Mouse (Mus musculus) layer of hippocampus, postnatal 36 days (tissue): ENCODE results near the gene Notch4. TPM values are rescaled to one million over a fixed set of nuclear protein-coding genes. Genes with fewer than 3 reads are reported as not detected.

Experiments
- DNase-seq, 2 experiments: peaks; one replicate each; pipeline ENCODE4 v3.0.0; 2022
- total RNA-seq, 2 experiments: library from RNA; stranded (reverse); gene quantifications; 2 replicates each; pipeline ENCODE4 v1.2.3; 2021

Notch4 gene
- total RNA-seq, 2 experiments from 2014 or later = 7.0 to 11.5 TPM

DNA sequence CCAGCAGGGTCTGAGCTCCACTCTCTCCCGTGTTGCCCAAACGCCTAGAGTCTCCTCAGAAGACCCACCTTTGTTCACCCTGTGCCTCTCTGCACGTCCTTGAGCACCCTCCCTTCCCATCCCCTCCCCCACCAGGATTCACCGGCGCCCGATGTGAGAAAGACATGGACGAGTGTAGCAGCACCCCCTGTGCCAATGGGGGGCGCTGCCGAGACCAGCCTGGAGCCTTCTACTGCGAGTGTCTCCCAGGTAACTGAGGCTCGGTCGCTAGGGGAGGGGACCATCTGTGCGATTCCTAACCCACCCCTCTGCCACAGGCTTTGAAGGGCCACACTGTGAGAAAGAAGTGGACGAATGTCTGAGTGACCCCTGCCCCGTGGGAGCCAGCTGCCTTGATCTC, 8.3 kb downstream of the Notch4 start:
- no peak for DNase-seq

DNA sequence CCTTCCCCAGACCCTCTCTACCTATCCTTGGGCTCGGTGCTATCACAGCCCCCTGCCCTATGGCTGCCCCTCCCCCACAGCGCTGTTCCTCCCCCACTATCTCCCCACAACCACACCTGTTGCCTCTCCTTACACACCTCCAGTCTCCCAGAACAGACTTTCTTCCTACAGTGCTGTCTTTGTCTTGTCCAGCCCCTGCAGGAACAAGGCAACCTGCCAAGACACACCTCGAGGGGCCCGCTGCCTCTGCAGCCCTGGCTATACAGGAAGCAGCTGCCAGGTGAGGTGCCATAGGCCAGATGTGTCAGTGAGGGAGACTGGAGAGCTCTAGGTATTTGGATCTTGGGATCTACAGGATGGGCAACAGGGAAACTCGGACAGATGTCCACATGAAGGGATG, 12.5 kb downstream of the Notch4 start:
- no peak for DNase-seq

DNA sequence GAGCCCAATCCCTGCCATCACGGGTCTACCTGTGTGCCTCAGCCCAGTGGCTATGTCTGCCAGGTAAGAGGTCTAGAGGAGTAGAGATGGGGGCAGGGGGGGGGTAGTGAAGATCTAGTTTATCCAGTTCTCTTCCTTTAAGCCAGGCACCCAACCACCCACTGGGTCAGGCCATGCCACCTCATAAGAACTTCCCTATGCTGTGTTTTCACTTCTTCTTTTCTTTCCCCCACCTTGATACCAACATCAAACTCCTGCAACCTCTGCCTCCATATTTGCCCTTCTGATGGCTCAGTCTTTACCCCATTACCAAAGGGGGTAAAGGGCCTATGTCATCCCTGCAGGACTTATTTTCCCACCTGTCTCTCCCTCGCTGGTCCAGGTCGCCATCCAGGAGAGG, 14.0 kb downstream of the Notch4 start:
- DNase-seq = no peak

DNA sequence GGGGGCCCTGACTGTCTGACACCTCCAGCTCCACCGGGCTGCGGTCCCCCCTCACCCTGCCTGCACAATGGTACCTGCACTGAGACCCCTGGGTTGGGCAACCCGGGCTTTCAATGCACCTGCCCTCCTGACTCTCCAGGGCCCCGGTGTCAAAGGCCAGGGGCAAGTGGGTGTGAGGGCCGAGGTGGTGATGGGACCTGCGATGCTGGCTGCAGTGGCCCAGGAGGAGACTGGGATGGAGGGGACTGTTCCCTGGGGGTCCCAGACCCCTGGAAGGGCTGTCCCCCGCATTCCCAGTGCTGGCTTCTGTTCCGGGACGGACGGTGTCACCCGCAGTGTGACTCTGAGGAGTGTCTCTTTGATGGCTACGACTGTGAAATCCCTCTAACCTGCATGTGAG, 18.5 kb downstream of the Notch4 start:
- no peak for DNase-seq

DNA sequence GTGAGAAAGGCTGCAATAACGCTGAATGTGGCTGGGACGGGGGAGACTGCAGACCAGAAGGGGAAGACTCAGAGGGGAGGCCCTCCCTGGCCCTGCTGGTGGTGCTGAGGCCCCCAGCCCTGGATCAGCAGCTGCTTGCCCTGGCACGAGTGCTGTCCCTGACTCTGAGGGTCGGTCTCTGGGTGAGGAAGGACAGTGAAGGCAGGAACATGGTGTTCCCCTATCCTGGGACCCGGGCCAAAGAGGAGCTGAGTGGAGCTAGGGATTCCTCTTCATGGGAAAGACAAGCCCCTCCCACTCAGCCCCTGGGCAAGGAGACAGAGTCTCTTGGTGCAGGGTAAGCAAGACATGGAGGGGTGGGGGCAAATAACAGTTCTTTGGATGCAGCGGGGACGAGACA, 19.3 kb downstream of the Notch4 start:
- DNase-seq = no peak

DNA sequence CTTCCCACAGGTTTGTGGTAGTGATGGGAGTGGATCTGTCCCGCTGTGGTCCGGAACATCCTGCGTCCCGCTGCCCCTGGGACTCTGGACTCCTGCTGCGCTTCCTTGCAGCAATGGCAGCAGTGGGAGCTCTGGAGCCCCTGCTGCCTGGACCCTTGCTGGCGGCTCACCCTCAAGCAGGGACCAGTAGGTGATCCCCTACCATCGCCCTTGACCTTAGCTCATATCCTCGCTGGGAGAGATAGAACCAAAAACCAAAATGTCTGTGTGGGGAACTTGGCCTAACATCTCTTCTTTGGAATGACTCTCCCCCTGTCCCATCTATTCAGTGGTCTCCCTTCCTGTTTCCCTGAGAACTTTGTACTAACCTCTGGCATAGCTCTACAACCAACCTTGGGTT, 19.8 kb downstream of the Notch4 start:
- no peak for DNase-seq

DNA sequence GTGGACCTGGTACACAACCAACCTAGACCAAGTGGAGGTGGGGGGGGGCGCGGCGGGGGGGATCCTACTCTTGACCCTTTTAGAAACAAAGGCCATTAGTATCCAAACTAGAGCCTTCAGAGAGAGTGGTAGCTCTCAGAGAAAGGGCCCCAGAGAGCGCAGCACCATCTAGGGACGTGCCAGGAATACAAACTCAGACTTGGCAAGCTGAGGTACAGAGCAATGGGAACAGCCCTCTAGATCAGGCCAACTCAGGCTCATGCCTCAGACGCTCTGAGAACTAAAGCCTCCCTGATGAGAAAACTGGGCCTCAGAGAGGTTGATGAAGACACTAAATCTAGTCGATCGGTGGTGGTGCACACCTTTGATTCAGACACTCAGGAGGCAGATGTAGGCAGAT, 21.1 kb downstream of the Notch4 start:
- no peak for DNase-seq

DNA sequence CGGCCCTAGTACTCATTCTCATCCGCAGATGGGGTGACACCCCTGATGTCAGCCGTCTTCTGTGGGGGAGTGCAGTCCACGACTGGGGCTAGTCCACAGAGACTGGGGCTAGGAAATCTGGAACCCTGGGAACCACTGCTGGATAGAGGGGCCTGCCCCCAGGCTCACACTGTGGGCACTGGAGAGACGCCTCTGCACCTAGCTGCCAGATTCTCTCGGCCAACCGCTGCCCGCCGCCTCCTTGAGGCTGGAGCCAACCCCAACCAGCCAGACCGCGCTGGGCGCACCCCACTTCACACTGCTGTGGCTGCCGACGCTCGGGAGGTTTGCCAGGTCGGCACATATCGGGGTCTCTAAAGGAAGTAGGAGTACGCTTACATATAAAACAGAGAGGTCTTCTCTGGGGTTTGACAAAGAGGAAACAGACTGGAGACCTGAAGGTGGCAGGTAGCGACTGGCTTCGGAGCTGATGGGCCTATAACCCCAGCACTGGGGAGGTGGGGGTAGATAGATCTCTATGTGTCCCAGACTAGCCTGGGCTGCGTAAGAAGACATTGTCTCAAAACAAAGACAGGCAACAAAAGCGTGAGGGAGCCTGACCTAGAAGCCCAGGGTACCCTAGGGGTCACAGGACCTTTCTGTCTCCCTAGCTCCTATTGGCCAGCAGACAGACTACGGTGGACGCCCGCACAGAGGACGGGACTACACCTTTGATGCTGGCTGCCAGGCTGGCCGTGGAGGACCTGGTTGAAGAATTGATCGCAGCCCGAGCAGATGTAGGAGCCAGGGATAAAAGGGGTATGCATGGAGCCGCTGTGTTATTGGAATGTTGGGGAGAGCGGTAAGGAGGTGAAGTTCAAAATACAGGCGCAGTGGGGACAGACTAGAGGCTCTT, 22.1 kb downstream of the Notch4 start:
- DNase-seq = no peak

DNA sequence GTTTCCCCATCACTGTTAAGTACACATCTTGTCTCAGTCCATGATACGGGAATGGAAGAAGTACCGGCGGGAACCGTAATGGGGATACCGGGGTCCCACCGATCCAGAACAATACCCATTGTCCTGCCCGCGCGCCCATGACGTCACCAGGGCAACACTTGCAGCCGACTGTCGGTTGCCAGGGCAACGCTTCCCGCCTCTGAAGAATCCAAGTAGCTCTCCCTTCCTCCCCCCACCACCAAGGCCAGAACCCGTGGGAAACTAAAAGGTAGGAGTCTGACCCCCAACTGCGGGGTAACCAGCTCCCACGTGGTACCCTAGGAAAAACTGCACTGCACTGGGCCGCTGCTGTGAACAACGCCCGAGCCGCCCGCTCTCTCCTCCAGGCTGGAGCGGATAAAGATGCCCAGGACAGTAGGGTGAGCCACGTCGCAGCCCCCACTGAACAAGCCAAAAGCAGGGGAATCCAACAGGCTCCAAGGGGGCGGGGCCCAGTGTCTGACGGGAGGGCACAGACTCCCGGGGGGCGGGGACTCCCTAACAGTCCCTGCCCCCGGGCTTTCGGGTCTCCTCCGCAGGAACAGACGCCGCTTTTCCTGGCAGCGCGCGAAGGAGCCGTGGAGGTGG, 22.8 kb downstream of the Notch4 start:
- peak; percentile 80 to 84 for DNase-seq

DNA sequence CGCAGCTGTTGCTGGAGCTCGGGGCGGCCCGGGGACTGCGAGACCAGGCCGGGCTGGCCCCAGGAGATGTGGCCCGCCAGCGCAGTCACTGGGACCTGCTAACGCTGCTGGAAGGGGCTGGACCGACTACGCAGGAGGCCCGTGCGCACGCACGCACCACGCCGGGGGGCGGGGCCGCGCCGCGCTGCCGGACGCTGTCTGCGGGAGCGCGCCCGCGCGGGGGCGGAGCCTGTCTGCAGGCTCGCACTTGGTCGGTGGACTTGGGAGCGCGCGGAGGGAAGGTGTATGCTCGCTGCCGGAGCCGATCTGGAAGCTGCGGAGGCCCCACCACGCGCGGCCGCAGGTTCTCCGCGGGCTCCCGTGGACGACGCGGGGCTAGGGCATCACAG, 23.3 kb downstream of the Notch4 start:
- DNase-seq = peak; percentile 98

DNA sequence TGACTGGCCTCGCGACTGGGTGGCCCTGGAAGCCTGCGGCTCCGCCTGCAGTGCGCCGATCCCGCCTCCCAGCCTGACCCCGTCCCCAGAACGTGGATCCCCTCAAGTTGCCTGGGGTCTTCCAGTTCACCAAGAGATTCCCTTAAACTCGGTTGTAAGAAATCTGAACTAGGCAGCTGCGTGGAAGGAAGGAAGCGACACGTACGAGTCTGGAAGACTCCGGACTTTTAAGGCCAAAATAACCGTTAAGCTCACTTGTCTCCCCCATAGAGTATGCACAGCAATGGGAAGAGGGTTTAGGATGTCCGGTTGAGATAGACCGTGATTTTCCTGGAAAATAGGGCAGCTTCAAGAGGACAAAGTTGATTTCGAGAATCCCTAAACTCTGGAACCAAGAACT, 23.7 kb downstream of the Notch4 start:
- DNase-seq = no peak

DNA sequence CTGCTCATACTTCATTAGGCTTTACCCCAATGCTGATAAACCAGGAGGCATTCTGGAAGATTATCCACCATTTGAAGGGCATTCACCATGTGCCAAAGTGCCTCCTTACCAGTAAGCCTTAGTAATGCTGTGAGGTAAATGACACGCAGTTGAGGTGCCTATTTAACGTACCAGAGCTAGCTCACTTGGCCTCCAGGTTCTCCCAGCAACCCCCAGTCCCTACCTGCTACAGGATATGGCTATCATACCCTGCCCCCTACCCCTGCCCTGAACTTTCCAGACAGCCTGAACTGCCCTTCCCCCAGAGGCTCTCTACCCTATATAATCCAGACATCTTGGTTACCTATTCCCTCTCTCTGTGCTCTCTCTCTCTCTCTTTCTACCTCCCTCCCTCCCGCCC, 24.7 kb downstream of the Notch4 start:
- DNase-seq = no peak

DNA sequence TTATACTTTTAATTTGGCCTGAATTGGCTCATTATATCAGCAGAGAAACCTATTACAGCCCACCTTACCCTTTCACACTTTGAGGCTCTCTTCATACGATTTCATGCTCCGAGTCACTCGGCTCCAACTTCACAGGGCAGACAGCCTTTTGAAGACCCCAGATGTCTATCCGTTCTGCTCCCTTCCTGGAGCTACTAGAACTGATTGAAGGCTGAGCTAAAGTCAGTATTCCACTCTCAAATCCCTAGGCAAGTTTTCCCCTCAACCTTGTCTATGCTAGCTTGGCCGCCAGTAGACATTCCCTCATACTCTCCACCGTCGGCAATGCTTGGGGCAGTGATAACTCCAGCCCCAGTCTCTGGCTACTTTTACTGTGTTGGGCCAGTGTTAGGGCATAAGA, 25.1 kb downstream of the Notch4 start:
- DNase-seq = no peak

DNA sequence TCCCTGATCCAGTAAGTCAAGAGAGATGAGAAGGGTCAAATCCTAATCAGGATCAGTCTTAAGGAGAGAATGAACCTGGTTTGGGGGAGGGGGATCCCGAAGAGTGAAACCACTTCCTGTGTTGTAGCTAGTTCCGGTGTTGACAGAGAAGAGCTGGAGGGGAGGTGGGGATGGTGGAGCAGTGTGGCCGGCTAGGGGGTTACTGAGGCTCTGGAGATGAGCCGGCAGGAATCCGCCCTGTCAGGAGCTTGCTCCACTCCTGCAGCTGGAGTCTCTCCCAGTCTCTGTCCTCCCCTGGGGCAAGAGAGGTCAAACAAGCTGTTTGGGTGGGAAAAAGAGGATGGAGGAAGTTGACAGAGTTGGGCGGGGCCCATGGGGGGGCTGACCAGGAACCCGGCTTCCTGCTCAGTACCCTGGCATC, 25.6 kb downstream of the Notch4 start, which contains the start of gene Gpsm3:
Gpsm3 (plus strand) TSS at position 126 of the 421 bp plus-strand sequence.
- no peak for DNase-seq

DNA sequence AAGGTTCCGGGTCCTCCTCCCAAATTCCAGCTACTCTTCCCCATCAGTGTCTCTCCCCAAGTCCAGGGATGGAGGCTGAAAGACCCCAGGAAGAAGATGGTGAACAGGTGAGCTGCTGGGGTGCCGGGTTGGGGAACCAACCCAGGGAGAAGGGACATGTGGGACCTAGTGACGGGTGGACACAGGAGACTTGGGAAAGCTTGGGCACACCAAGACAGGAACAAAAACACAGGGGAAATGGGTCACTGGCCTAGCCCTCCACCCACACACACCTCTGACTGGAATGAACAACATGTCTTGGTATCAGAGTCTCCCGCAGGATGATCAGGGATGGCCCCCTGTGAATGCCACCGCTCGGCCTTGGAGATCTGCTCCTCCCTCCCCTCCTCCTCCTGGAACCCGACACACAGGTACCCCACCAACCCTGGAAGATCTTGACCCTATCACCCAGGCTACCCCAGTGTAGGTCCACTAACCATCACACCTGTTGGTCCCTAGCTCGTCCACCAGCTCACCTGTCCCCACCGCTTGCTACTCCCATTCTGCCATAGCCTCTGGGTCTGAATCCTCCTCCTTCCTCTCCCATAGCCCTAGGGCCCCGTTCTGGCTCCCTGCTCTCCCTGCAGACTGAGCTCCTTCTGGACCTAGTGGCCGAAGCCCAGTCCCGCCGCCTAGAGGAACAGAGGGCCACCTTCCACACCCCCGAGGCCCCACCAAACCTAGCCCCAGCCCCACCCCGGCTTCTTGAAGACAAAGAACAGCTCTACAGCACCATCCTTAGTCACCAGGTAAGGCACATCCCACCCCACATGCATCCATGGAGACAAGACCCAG, 26.3 kb downstream of the Notch4 start:
- DNase-seq = no peak

DNA sequence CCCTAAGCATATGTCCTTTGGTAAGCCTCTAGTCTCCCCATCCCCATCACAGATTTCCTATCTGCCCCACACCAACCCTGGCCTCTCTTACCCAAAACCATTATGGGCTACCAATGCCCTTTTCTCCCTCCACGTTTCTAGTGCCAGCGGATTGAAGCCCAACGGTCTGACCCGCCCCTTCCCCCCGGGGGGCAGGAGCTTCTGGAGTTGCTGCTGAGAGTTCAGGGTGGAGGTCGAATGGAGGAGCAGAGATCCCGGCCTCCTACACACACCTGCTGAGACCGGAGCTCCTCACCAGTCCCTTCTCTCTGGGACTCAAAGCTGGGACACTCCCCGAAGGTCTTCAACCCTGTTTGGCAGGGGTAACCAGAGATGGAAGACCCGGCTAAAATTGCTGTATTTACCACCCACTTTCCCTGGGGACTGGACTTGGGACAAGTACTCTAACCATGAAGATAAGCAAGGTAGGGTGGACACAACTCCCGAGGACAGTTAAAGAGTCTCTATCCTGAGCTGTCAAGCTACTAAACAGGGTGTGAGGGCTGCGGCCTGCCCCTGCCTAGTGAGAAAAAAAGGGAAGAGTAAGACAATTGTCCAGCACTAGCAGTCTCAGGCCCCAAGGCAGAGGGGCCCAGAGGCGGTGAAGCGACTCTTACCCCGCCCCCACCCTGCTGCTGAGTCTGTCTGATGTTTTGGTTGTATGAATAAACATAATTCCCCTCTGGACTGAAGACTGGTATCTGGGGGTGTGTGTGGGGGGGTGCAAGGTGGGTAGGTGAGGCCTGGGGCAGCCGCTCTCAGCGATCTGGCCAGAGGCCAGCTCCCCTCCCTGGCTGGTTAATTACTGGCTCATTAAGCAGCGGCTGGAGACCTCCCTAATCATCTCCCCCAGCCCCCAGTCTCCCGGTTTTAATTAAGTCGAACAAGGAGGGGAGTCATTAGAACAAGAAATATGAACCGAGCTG, 27.2 kb downstream of the Notch4 start, which contains the start of gene Pbx2:
Pbx2 (plus strand) TSS at position 238 of the 965 bp plus-strand sequence.
- DNase-seq = no peak

DNA sequence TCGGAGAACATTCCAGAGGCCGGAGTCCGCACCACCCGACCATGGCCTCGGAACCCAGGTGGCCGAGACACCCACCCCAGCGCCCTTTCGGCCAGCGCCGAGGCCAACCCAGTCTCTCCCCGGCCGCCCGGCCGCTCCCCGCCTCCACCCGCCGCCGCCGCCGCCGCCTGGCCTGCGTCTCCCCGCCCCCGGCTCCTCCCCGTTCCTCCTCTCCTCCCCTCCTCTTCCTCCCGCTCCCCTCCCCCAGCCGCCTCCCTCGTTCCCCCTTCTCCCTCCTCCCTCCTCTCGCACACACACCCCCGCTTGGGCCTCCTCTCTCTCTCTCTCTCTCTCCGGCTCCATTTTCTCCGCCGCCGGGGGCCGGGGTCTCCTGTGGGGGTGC, 27.9 kb downstream of the Notch4 start:
- peak; percentile 79 to 81 for DNase-seq

DNA sequence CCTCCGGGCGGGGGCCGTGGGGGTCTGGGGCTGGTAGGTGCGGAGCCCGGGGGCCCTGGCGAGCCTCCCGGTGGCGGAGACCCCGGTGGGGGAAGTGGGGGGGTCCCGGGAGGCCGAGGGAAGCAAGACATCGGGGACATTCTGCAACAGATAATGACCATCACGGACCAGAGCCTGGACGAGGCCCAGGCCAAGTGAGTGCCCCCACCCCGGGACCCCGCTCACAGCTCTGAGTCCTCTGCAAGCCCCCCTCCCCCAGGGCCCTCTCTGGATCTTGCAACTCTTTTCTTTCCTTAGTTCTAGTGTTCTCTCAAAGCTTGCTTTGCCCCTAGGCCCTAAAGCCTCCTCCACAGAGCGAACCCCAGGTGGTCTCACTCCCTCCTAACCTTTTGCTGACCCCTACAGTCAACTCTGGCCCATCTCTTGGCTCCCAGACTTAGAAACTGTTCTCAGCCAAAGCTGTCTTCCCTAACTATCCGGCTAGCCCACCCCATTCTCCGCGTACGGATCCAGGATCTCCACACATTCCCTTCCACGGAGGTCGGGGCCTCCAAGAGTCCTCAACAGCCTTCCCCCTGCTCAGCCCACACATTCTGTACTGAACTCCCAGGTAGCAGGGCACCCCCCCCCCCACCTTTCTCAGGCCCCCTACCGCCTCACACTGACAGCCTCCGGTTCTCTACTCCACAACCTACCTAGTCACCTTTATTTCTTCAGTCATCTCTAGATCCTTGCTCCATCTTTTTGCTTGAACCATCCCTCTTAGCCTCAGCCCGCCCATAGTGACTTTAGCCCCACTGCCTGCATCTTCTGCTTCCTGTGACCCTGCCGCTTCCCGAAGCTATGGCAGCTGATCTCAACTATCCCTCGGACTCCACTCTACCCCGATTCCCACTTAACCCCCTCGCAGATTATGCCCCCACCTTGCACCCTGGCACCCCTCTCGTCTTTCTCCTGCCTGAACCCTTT, 28.8 kb downstream of the Notch4 start:
- no peak for DNase-seq

DNA sequence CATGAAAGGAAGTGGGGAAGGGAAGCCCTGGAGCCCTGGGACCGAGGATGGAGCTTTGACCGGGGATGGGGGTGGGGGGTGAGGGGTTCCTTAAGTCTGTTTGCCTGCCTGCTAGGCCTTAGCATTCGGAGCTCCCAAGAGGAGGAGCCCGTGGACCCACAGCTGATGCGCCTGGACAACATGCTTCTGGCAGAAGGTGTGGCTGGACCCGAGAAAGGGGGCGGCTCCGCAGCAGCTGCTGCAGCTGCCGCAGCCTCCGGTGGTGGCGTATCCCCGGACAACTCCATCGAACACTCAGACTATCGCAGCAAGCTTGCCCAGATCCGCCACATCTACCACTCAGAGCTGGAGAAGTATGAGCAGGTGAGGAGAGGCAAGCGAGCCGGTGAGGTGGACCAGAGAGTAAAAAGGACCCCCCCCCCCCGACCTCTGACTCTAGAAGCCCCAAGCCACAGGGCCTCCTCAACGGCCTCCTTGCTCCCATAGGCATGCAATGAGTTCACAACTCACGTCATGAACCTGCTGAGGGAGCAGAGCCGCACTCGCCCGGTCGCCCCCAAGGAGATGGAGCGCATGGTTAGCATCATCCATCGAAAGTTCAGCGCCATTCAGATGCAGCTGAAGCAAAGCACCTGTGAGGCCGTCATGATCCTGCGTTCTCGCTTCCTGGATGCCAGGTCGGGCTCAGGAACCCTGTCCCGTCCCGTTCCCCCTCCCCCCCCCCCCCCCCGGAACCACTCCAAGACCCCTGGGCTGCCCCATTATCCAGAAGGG, 29.9 kb downstream of the Notch4 start:
- no peak for DNase-seq

DNA sequence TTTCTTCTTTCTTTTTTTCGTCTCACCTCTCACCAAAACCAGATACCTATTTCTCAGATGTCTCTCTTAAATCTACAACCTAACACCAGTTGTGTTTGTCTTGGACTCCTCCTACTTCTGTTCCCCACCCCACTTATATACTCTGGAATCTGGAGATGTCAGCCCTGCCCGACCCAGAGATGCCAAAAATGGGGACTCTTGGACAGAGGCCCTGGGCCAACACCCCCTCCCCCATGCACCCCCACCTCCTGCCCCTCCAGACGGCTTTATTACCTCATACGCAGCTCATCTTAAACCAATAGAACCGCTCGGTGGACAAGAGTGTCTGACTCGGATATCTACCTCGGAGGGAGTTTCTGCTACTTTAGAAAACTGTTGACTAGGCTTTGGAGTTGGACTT, 32.0 kb downstream of the Notch4 start:
- DNase-seq = no peak
